Comparison of ENCODE assay signal across 24 mouse cellular contexts in the genomic region with DNA sequence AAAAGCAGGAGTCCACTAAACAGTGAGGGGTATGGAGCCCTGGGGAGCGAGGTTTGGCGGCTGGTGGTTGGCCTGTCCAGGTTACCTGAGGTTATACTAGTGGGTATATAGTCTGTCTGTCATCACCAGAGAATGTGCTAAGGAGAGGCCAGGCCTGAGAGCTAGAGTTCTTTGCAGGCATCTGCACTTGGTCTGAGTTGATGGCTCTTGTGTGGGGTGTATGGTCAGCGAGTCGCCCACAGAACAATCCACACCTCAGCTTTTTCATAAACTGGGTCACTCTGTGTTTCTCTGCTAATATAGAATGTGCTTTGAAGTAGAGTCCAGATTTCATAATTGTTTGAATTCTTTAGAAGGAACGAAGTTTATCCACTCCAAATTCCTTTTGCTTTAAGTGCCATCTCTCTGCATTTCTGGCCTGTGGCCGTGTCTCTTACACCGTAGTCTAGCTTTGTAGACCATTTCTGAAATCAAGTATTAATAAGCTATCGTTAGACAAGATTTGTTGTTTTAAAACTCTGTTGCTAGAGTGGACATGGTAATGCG. TPM values are rescaled to one million over a fixed set of nuclear protein-coding genes. Genes with fewer than 3 reads are reported as not detected.
A peak's percentile ranks its signal among the peaks of the same experiment; 100 is the strongest.
DNase-seq lines count a peak whose midpoint lies in the region; ATAC-seq and TF ChIP-seq lines count a peak whose summit lies in the region.
"Had no signal": no experiment of that assay in that cellular context is flagged by ENCODE, and none has a peak within 500 bp of the region (broad histone marks: within the 10 kb centered on the region; RNA-seq: fewer than 3 reads in every experiment).

No protein-coding gene starts in this region.

- no peak for TF ChIP-seq CTCF in heart, adult 2 months (IDR thresholded peaks at IDR 0.05)

- ATAC-seq in lung, embryonic 16.5 days (ENCODE audit: low read depth), result peak; percentile 89
- no peak for ATAC-seq in monocyte, adult 5-6 weeks (replicated peaks; ENCODE audit: insufficient number of reproducible peaks, low FRiP score, low TSS enrichment, poor library complexity, severe bottlenecking)
- ATAC-seq: forebrain, embryonic 15.5 days had no signal

- peak overlapping the region; percentile 34; the same call in 1 of the 2 replicates for H3K27ac ChIP-seq in heart, adult 2 months
- H3K27ac ChIP-seq in heart, embryonic 10.5 days, result no peak overlapping the region
- H3K27ac ChIP-seq in lung, embryonic 16.5 days (ENCODE audit: low read length), result peak overlapping the region; percentile 83
- H3K27ac ChIP-seq: embryonic facial prominence, embryonic 12.5 days; forebrain, embryonic 15.5 days; hindbrain, embryonic 10.5 days; hindbrain, embryonic 14.5 days had no signal

- H3K9ac ChIP-seq in heart, adult 2 months (ENCODE audit: low read depth, low read length), result no peak overlapping the region
- H3K9ac ChIP-seq in lung, embryonic 16.5 days (ENCODE audit: low read length), result no peak overlapping the region
- H3K9ac ChIP-seq: embryonic facial prominence, embryonic 12.5 days; forebrain, embryonic 15.5 days; hindbrain, embryonic 14.5 days had no signal

- TF ChIP-seq POLR2A in heart, adult 2 months (IDR thresholded peaks at IDR 0.05; ENCODE audit: insufficient read depth, low read depth, low read length), result no peak

- H3K4me3 ChIP-seq in heart, adult 2 months, result no peak overlapping the region
- no peak overlapping the region for H3K4me3 ChIP-seq in heart, embryonic 10.5 days
- no peak overlapping the region for H3K4me3 ChIP-seq in lung, embryonic 16.5 days (ENCODE audit: low read length)
- H3K4me3 ChIP-seq: embryonic facial prominence, embryonic 12.5 days; forebrain, embryonic 15.5 days; hindbrain, embryonic 10.5 days had no signal

- no peak for DNase-seq in heart, adult 2 months
- DNase-seq in heart, embryonic 10.5 days (ENCODE audit: low spot score), result no peak
- peak; percentile 70 to 77 for DNase-seq in lung, adult 18-20 months
- DNase-seq in lung, postnatal 25 days (ENCODE audit: low spot score), result peak; percentile 75
- no peak for DNase-seq in retina, postnatal 1 day
- no peak for DNase-seq in kidney, adult 11 months
- DNase-seq: adrenal gland, postnatal 36 days; cerebellum, adult 11 months; cerebellum, adult 8-10 months; cerebellum, postnatal 14 days; embryo, embryonic 11 days; gastrocnemius, postnatal 14 days; heart, postnatal 14 days had no signal

- no peak for TF ChIP-seq EP300 in heart, adult 2 months (IDR thresholded peaks at IDR 0.05; ENCODE audit: insufficient read depth, low read depth, low read length)

- H3K36me3 ChIP-seq in heart, adult 2 months (ENCODE audit: control insufficient read depth, insufficient read depth, low read length), result peaks cover 7% of the 10 kb centered on the region; the same call in 1 of the 2 replicates
- H3K36me3 ChIP-seq in heart, embryonic 10.5 days, result peaks cover 80% of the 10 kb centered on the region
- H3K36me3 ChIP-seq in lung, embryonic 16.5 days (ENCODE audit: control insufficient read depth, insufficient read depth, low read length), result peaks cover 19% of the 10 kb centered on the region

- peaks cover 3% of the 10 kb centered on the region; the same call in 1 of the 2 replicates for H3K4me1 ChIP-seq in heart, adult 2 months (ENCODE audit: control insufficient read depth, insufficient read depth, low read length)
- H3K4me1 ChIP-seq in heart, embryonic 10.5 days, result peaks cover 12% of the 10 kb centered on the region; the same call in 1 of the 2 replicates
- H3K4me1 ChIP-seq in lung, embryonic 16.5 days (replicated peaks; ENCODE audit: control insufficient read depth, insufficient read depth, low read length), result peaks cover 10% of the 10 kb centered on the region
- H3K4me1 ChIP-seq: embryonic facial prominence, embryonic 12.5 days; hindbrain, embryonic 10.5 days had no signal

- H3K9me3 ChIP-seq in heart, embryonic 10.5 days, result no peaks in the 10 kb centered on the region
- H3K9me3 ChIP-seq in lung, embryonic 16.5 days (ENCODE audit: control insufficient read depth, low read length), result no peaks in the 10 kb centered on the region
- H3K9me3 ChIP-seq: embryonic facial prominence, embryonic 12.5 days; forebrain, embryonic 15.5 days; hindbrain, embryonic 10.5 days had no signal

- WGBS in heart, adult 2 months, result 96% methylated on average over 9 of the region's 9 CpGs
- 79% methylated on average over 9 of the region's 9 CpGs for WGBS in heart, embryonic 10.5 days
- 58% methylated on average over 9 of the region's 9 CpGs for WGBS in lung, embryonic 16.5 days

- intact Hi-C loops in heart, adult 2 months (cut with DNase I), result no loop called here

- H3K27me3 ChIP-seq in heart, adult 2 months (ENCODE audit: control insufficient read depth, insufficient read depth, low read length), result no peaks in the 10 kb centered on the region
- no peaks in the 10 kb centered on the region for H3K27me3 ChIP-seq in heart, embryonic 10.5 days (ENCODE audit: insufficient read depth, poor library complexity, severe bottlenecking)
- no peaks in the 10 kb centered on the region for H3K27me3 ChIP-seq in lung, embryonic 16.5 days (ENCODE audit: control insufficient read depth, insufficient read depth, low read depth, low read length)
- H3K27me3 ChIP-seq: embryonic facial prominence, embryonic 12.5 days; forebrain, embryonic 15.5 days had no signal

- no peak overlapping the region for H3K4me2 ChIP-seq in lung, embryonic 16.5 days (ENCODE audit: low read depth, low read length)
- H3K4me2 ChIP-seq: embryonic facial prominence, embryonic 12.5 days; forebrain, embryonic 15.5 days; hindbrain, embryonic 14.5 days had no signal

- H3K79me2 ChIP-seq in heart, adult 2 months (replicated peaks; ENCODE audit: control insufficient read depth, insufficient read depth, low read length), result no peaks in the 10 kb centered on the region

RNA-seq across cellular contexts. Expression of a gene that starts 25.3 kb away (rescaled TPM):
- total RNA-seq in heart, adult 2 months (2021), result 1 to 10 TPM; 1.0 to 1.7 TPM
- polyA plus RNA-seq in heart, adult 2 months (2012; rRNA removed), result 1.1 and 2.3 TPM in 2 replicates
- 9.5 and 12.3 TPM in 2 replicates for polyA plus RNA-seq in heart, embryonic 10.5 days (2016; fragmentation: Nextera tagmentation; extraction: Ambion mirVana)
- polyA plus RNA-seq in lung, embryonic 16.5 days (2015; fragmentation: Nextera tagmentation; extraction: Ambion mirVana), result 35.7 and 43.7 TPM in 2 replicates
- 0.10 to 1.3 TPM (median 0.32 TPM) in 3 replicates for total RNA-seq in monocyte, adult 5-6 weeks (2017)

RNA-seq across cellular contexts. Expression of a gene that starts 44.3 kb away (rescaled TPM):
- 10 to 100 TPM; 27.4 to 30.2 TPM for total RNA-seq in heart, adult 2 months (2021)
- 16.9 and 25.6 TPM in 2 replicates for polyA plus RNA-seq in heart, adult 2 months (2012; rRNA removed)
- 65.1 and 80.8 TPM in 2 replicates for polyA plus RNA-seq in heart, embryonic 10.5 days (2016; fragmentation: Nextera tagmentation; extraction: Ambion mirVana)
- polyA plus RNA-seq in lung, embryonic 16.5 days (2015; fragmentation: Nextera tagmentation; extraction: Ambion mirVana), result 92.9 and 93.2 TPM in 2 replicates
- 16.1 to 31.0 TPM (median 19.5 TPM) in 3 replicates for total RNA-seq in monocyte, adult 5-6 weeks (2017)

RNA-seq across cellular contexts. Expression of a gene that starts 52.9 kb away (rescaled TPM):
- total RNA-seq in heart, adult 2 months (2021), result not detected
- polyA plus RNA-seq in heart, adult 2 months (2012; rRNA removed), result not detected in 2 replicates
- 0.06 and 0.07 TPM in 2 replicates for polyA plus RNA-seq in heart, embryonic 10.5 days (2016; fragmentation: Nextera tagmentation; extraction: Ambion mirVana)
- not detected in 2 replicates for polyA plus RNA-seq in lung, embryonic 16.5 days (2015; fragmentation: Nextera tagmentation; extraction: Ambion mirVana)
- 1.3 TPM in 1 of 3 replicates, not detected in the others for total RNA-seq in monocyte, adult 5-6 weeks (2017)
- total RNA-seq: adrenal gland, adult 18-20 months; adrenal gland, postnatal 36 days; gastrocnemius, adult 18-20 months; gastrocnemius, postnatal 14 days; heart, postnatal 14 days had no signal
- polyA plus RNA-seq: C2C12; embryonic facial prominence, embryonic 12.5 days; forebrain, embryonic 11.5 days; forebrain, embryonic 15.5 days; frontal cortex, adult 2 months; hindbrain, embryonic 10.5 days had no signal

Comparison
In these comparisons a context has a peak if more than half of its experiments do, and no peak if none do; other contexts are left out.
1. DNase-seq: peak in lung, adult 18-20 months (2 of 2) and lung, postnatal 25 days (single experiment); none in heart, adult 2 months (0 of 2), heart, embryonic 10.5 days (single experiment), retina, postnatal 1 day (single experiment) and kidney, adult 11 months (single experiment).